Comparison of ENCODE assay signal across 9 mouse cellular contexts in genomic region chr8:70332070-70332877, GRCm38 (mm10). TPM values are rescaled to one million over a fixed set of nuclear protein-coding genes. Genes with fewer than 3 reads are reported as not detected.
DNase-seq lines count a peak whose midpoint lies in the region; ATAC-seq and TF ChIP-seq lines count a peak whose summit lies in the region.
"Had no signal": no experiment of that assay in that cellular context is flagged by ENCODE, and none has a peak within 500 bp of the region (broad histone marks: within the 10 kb centered on the region; RNA-seq: fewer than 3 reads in every experiment).

No protein-coding gene starts in this region.

- H3K9me3 ChIP-seq in forebrain, embryonic 10.5 days, result no peaks in the 10 kb centered on the region
- H3K9me3 ChIP-seq in lung, embryonic 14.5 days (ENCODE audit: low read depth, low read length), result no peaks in the 10 kb centered on the region

- no peak overlapping the region for H3K4me2 ChIP-seq in lung, embryonic 14.5 days

- peak overlapping the region; percentile 51; the same call in 1 of the 2 replicates for H3K27ac ChIP-seq in forebrain, embryonic 10.5 days
- no peak overlapping the region for H3K27ac ChIP-seq in lung, embryonic 14.5 days (ENCODE audit: low read depth)

- ATAC-seq in lung, embryonic 14.5 days (ENCODE audit: insufficient read depth), result peak; percentile 70
- no peak for ATAC-seq in erythroid progenitor cell, adult 5-6 weeks (replicated peaks; ENCODE audit: low FRiP score, poor library complexity, severe bottlenecking)

- peaks cover 45% of the 10 kb centered on the region for H3K4me1 ChIP-seq in forebrain, embryonic 10.5 days
- peaks cover 13% of the 10 kb centered on the region for H3K4me1 ChIP-seq in lung, embryonic 14.5 days (ENCODE audit: insufficient read depth)

- peaks cover 91% of the 10 kb centered on the region for H3K36me3 ChIP-seq in forebrain, embryonic 10.5 days (replicated peaks)
- peaks cover 66% of the 10 kb centered on the region for H3K36me3 ChIP-seq in lung, embryonic 14.5 days (ENCODE audit: insufficient read depth)

- H3K9ac ChIP-seq in lung, embryonic 14.5 days, result no peak overlapping the region

- H3K27me3 ChIP-seq in forebrain, embryonic 10.5 days (ENCODE audit: poor library complexity, severe bottlenecking), result peaks cover 35% of the 10 kb centered on the region
- H3K27me3 ChIP-seq in lung, embryonic 14.5 days (ENCODE audit: insufficient read depth, low read length), result no peaks in the 10 kb centered on the region

- peak; percentile 73 for DNase-seq in urinary bladder, postnatal 14 days (ENCODE audit: low spot score)
- no peak for DNase-seq in urinary bladder, postnatal 10 days (ENCODE audit: low spot score)
- peak; percentile 81 for DNase-seq in forebrain, embryonic 10.5 days (ENCODE audit: extremely low spot score, low spot score)
- peak; percentile 58 to 63 for DNase-seq in heart, postnatal 36 days
- DNase-seq in layer of hippocampus, postnatal 14 days (ENCODE audit: low spot score in 2 of 2), result peak; percentile 77 to 78
- DNase-seq in lung, embryonic 14.5 days, result peak; percentile 91
- DNase-seq in retina, postnatal 1 day, result peak; percentile 86

- intact Hi-C loops in heart, postnatal 36 days (cut with DNase I), result no loop called here

- peak overlapping the region; percentile 23; the same call in 1 of the 2 replicates for H3K4me3 ChIP-seq in forebrain, embryonic 10.5 days
- H3K4me3 ChIP-seq in lung, embryonic 14.5 days (ENCODE audit: low read depth, low read length), result no peak overlapping the region

- TF ChIP-seq CTCF in lung, embryonic 14.5 days (IDR thresholded peaks at IDR 0.05; ENCODE audit: low read depth), result peak; percentile 73

- WGBS in forebrain, embryonic 10.5 days, result 26% methylated on average over 41 of the region's 41 CpGs
- WGBS in lung, embryonic 14.5 days, result 26% methylated on average over 41 of the region's 41 CpGs

RNA-seq across cellular contexts. Expression of gene Gdf1, which starts 2.7 kb away (rescaled TPM):
- 3.7 and 4.6 TPM in 2 replicates for polyA plus RNA-seq in forebrain, embryonic 10.5 days (2016; fragmentation: Nextera tagmentation; extraction: Ambion mirVana)
- total RNA-seq in heart, postnatal 36 days (2021), result not detected
- 10 to 100 TPM; 11.2 to 22.7 TPM for total RNA-seq in layer of hippocampus, postnatal 14 days (2021)
- 2.4 and 4.2 TPM in 2 replicates for polyA plus RNA-seq in lung, embryonic 14.5 days (2014; fragmentation: Nextera tagmentation; extraction: Ambion mirVana)
- total RNA-seq in erythroid progenitor cell, adult 5-6 weeks (2015; ENCODE audit: low replicate concordance), result not detected in 2 replicates
- not detected in 2 replicates for total RNA-seq in erythroid progenitor cell, adult 5-6 weeks (2017; ENCODE audit: low replicate concordance)
- total RNA-seq: hematopoietic stem cell, adult 5-6 weeks had no signal

RNA-seq across cellular contexts. Expression of gene Cers1, which starts 16.7 kb away (rescaled TPM):
- polyA plus RNA-seq in forebrain, embryonic 10.5 days (2016; fragmentation: Nextera tagmentation; extraction: Ambion mirVana), result 4.1 and 4.5 TPM in 2 replicates
- under 1 TPM; 0.33 to 0.64 TPM for total RNA-seq in heart, postnatal 36 days (2021)
- 100 to 1,000 TPM; 107 to 119 TPM for total RNA-seq in layer of hippocampus, postnatal 14 days (2021)
- polyA plus RNA-seq in lung, embryonic 14.5 days (2014; fragmentation: Nextera tagmentation; extraction: Ambion mirVana), result 2.7 and 3.6 TPM in 2 replicates
- total RNA-seq in erythroid progenitor cell, adult 5-6 weeks (2015; ENCODE audit: low replicate concordance), result not detected in 2 replicates
- not detected in 2 replicates for total RNA-seq in erythroid progenitor cell, adult 5-6 weeks (2017; ENCODE audit: low replicate concordance)
- total RNA-seq: hematopoietic stem cell, adult 5-6 weeks had no signal

RNA-seq across cellular contexts. Expression of gene Upf1, which starts 20.8 kb away (rescaled TPM):
- 14.5 and 16.3 TPM in 2 replicates for polyA plus RNA-seq in forebrain, embryonic 10.5 days (2016; fragmentation: Nextera tagmentation; extraction: Ambion mirVana)
- 10 to 100 TPM; 45.4 to 46.0 TPM for total RNA-seq in heart, postnatal 36 days (2021)
- total RNA-seq in layer of hippocampus, postnatal 14 days (2021), result 10 to 100 TPM; 50.3 to 54.9 TPM
- polyA plus RNA-seq in lung, embryonic 14.5 days (2014; fragmentation: Nextera tagmentation; extraction: Ambion mirVana), result 23.3 and 27.2 TPM in 2 replicates
- total RNA-seq in erythroid progenitor cell, adult 5-6 weeks (2015; ENCODE audit: low replicate concordance), result 18.4 and 20.2 TPM in 2 replicates
- 32.5 and 43.9 TPM in 2 replicates for total RNA-seq in erythroid progenitor cell, adult 5-6 weeks (2017; ENCODE audit: low replicate concordance)

RNA-seq across cellular contexts. Expression of gene Cope, which starts 30.0 kb away (rescaled TPM):
- 286 and 300 TPM in 2 replicates for polyA plus RNA-seq in forebrain, embryonic 10.5 days (2016; fragmentation: Nextera tagmentation; extraction: Ambion mirVana)
- 100 to 1,000 TPM; 157 TPM for total RNA-seq in heart, postnatal 36 days (2021)
- 100 to 1,000 TPM; 134 to 148 TPM for total RNA-seq in layer of hippocampus, postnatal 14 days (2021)
- 286 and 303 TPM in 2 replicates for polyA plus RNA-seq in lung, embryonic 14.5 days (2014; fragmentation: Nextera tagmentation; extraction: Ambion mirVana)
- total RNA-seq in erythroid progenitor cell, adult 5-6 weeks (2015; ENCODE audit: low replicate concordance), result 78.6 and 122 TPM in 2 replicates
- total RNA-seq in erythroid progenitor cell, adult 5-6 weeks (2017; ENCODE audit: low replicate concordance), result 16.7 and 51.7 TPM in 2 replicates

RNA-seq across cellular contexts. Expression of gene Ddx49, which starts 30.0 kb away (rescaled TPM):
- 54.9 and 57.2 TPM in 2 replicates for polyA plus RNA-seq in forebrain, embryonic 10.5 days (2016; fragmentation: Nextera tagmentation; extraction: Ambion mirVana)
- 10 to 100 TPM; 25.8 to 34.5 TPM for total RNA-seq in heart, postnatal 36 days (2021)
- 10 to 100 TPM; 41.4 to 53.6 TPM for total RNA-seq in layer of hippocampus, postnatal 14 days (2021)
- 46.1 and 47.9 TPM in 2 replicates for polyA plus RNA-seq in lung, embryonic 14.5 days (2014; fragmentation: Nextera tagmentation; extraction: Ambion mirVana)
- 2.5 and 9.2 TPM in 2 replicates for total RNA-seq in erythroid progenitor cell, adult 5-6 weeks (2015; ENCODE audit: low replicate concordance)
- 12.5 and 30.4 TPM in 2 replicates for total RNA-seq in erythroid progenitor cell, adult 5-6 weeks (2017; ENCODE audit: low replicate concordance)

Comparison
In these comparisons a context has a peak if more than half of its experiments do, and no peak if none do; other contexts are left out.
1. RNA of gene Gdf1, which starts 2.7 kb away (total RNA-seq): 11.2 to 22.7 TPM in layer of hippocampus, postnatal 14 days; not detected in heart, postnatal 36 days and not detected in erythroid progenitor cell, adult 5-6 weeks; every median in the first group is over 4 times any median in the second.
2. RNA of gene Cers1, which starts 16.7 kb away (total RNA-seq): 107 to 119 TPM in layer of hippocampus, postnatal 14 days; 0.33 to 0.64 TPM in heart, postnatal 36 days and not detected in erythroid progenitor cell, adult 5-6 weeks; every median in the first group is over 10 times any median in the second.